Mouse (Mus musculus) liver, embryonic 12.5 days (tissue): ENCODE data around the gene Slc9a3r2. TPM values are rescaled to one million over a fixed set of nuclear protein-coding genes. Genes with fewer than 3 reads are reported as not detected.

Source experiments
- ATAC-seq: fragments of 200-750 bp; cut with Nextera tagmentation; 2 replicates; pipeline ENCODE4 v1.8.0; 2017; ENCODE audit warnings: moderate number of reproducible peaks, mild to moderate bottlenecking, moderate library complexity
- H3K27ac ChIP-seq: fragments of 300-500 bp; sonication (generic); 2 replicates; pipeline ENCODE4 v1.5.1; 2016; ENCODE audit warnings: mild to moderate bottlenecking
- H3K27me3 ChIP-seq: fragments of 300-500 bp; sonication (generic); replicated peaks from 2 replicates; pipeline ENCODE4 v1.6.1; 2016; ENCODE audit warnings: mild to moderate bottlenecking, moderate library complexity
- H3K36me3 ChIP-seq: fragments of 300-500 bp; sonication (generic); 2 replicates; pipeline ENCODE4 v1.6.1; 2016; ENCODE audit warnings: mild to moderate bottlenecking, moderate library complexity
- H3K4me1 ChIP-seq: fragments of 300-500 bp; sonication (generic); 2 replicates; pipeline ENCODE4 v1.6.1; 2016
- H3K4me2 ChIP-seq: fragments of 300-500 bp; sonication (generic); 2 replicates; pipeline ENCODE4 v1.6.1; 2016; ENCODE audit warnings: mild to moderate bottlenecking, moderate library complexity
- H3K4me3 ChIP-seq: fragments of 300-500 bp; sonication (generic); 2 replicates; pipeline ENCODE4 v1.5.1; 2016; ENCODE audit warnings: mild to moderate bottlenecking, moderate library complexity
- H3K9ac ChIP-seq: fragments of 300-500 bp; sonication (generic); 2 replicates; pipeline ENCODE4 v1.6.1; 2016; ENCODE audit warnings: mild to moderate bottlenecking, moderate library complexity
- H3K9me3 ChIP-seq: fragments of 300-500 bp; sonication (generic); replicated peaks from 2 replicates; pipeline ENCODE4 v1.6.1; 2016; ENCODE audit warnings: mild to moderate bottlenecking, moderate library complexity
- WGBS: fragments of 180-500 bp; shearing (Covaris S2); methylation state at CpG from one replicate; pipeline ENCODE4 v1.1.7; 2016; ENCODE audit not compliant: insufficient replicate concordance; 5-methylcytosine and 5-hydroxymethylcytosine counted together
- microRNA-seq: library from miRNA; unstranded; fragments of <30 nt; microRNA quantifications from one replicate; pipeline ENCODE4, GENCODE M21; 2017
- polyA plus RNA-seq: library from polyadenylated mRNA; unstranded; fragments of >200 nt; fragmentation: Nextera tagmentation; extraction: Ambion mirVana; gene quantifications from 2 replicates; pipeline ENCODE4 v1.2.1, GENCODE M21; 2016

Slc9a3r2 gene
- polyA plus RNA-seq, 1 experiment from 2014 or later = 15.2 TPM

DNA sequence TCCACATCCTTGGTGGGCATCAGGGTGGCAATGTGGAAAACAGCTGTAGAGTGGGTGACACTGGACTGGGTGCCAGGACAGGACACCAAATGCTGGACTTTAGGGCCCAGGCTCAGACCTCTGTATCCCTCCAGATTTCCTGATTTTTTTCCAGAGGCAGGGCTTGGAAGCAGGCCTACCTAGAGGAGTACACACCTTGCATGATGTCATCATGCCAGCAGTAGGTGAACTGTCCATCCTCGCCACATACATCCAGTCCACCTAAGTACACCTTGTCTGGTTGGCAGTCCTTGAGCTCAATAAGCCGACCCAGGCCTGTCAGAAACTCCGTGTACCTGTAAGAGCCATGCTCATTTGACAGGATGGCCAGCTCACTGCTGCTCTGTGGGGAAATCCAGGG is 52.1 kb downstream of the Slc9a3r2 start:
- H3K27ac ChIP-seq = no peak overlapping the region
- no peaks in the 10 kb centered on the region for H3K4me1 ChIP-seq
- peaks cover 100% of the 10 kb centered on the region for H3K36me3 ChIP-seq
- no peak overlapping the region for H3K4me3 ChIP-seq
- 78% methylated on average over 3 of the region's 3 CpGs for WGBS
- no peak overlapping the region for H3K9ac ChIP-seq
- H3K9me3 ChIP-seq = no peaks in the 10 kb centered on the region
- no peaks in the 10 kb centered on the region for H3K27me3 ChIP-seq
- ATAC-seq = no peak
- no peak overlapping the region for H3K4me2 ChIP-seq

DNA sequence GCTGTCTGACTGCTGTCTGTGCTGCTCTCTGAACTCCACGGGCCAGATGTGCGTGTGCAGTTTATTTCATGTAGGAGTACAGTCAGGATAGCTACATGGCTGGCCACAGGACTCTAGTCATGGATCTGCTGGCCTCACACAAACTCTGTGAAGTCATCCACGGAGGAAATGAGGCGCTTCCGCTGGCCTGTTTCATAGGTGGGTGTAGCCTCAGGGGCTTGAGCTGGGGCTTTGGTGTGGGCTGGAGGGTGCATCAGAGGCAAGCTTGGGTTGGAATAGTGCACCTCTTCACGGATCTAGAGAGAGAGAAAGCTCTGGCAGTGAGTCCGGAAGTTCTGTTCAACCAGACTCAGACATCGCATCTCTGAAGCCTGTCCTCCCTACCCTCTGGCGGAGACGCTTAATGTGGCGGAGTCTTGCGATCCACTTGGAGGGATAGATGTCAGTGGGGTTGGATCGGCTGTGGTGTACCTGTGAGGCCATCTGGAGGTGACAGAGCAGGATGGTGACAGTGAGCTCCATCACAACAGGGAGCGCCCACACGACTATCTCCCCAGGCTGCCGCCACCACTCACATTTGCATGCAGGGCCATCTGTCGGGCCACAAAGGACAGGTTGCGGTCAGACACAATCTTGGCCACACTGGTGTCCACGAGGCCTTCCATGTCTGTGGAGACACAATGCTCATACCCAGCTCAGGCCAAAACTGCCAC is 53.5 kb downstream of the Slc9a3r2 start:
- 83% methylated on average over 19 of the region's 19 CpGs for WGBS
- no peak for ATAC-seq
- Histone ChIP-seq H3K9me3 (no peaks in the 10 kb centered on the region), H3K4me3 (no peak overlapping the region), H3K27ac (no peak overlapping the region), H3K4me2 (no peak overlapping the region), H3K27me3 (no peaks in the 10 kb centered on the region), H3K9ac (no peak overlapping the region), H3K36me3 (peaks cover 99% of the 10 kb centered on the region), H3K4me1 (no peaks in the 10 kb centered on the region)

DNA sequence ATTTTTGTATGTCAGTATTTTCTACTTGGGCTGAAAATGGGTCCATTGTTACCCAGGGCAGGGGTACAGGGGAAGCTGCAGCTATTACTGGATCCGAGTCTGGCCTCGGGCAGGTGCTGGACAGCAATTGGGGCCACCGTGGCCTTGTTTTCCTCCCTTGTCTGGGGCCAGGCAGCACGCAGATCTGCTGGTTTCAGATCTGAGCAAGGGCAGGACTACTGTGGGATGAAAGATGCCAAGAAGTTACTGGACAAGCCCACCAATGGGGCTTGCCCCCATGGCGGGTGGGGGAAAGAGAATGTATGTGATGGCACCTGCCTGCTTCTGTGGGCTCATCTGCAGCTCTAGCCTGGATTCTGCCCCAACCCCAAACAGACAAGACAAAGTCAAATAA is 54.1 kb downstream of the Slc9a3r2 start:
- ATAC-seq = no peak
- H3K4me1 ChIP-seq = no peaks in the 10 kb centered on the region
- H3K4me3 ChIP-seq = no peak overlapping the region
- H3K36me3 ChIP-seq = peaks cover 99% of the 10 kb centered on the region
- no peaks in the 10 kb centered on the region for H3K27me3 ChIP-seq
- H3K9me3 ChIP-seq = no peaks in the 10 kb centered on the region
- no peak overlapping the region for H3K4me2 ChIP-seq
- WGBS = 68% methylated on average over 5 of the region's 5 CpGs
- no peak overlapping the region for H3K9ac ChIP-seq
- no peak overlapping the region for H3K27ac ChIP-seq

DNA sequence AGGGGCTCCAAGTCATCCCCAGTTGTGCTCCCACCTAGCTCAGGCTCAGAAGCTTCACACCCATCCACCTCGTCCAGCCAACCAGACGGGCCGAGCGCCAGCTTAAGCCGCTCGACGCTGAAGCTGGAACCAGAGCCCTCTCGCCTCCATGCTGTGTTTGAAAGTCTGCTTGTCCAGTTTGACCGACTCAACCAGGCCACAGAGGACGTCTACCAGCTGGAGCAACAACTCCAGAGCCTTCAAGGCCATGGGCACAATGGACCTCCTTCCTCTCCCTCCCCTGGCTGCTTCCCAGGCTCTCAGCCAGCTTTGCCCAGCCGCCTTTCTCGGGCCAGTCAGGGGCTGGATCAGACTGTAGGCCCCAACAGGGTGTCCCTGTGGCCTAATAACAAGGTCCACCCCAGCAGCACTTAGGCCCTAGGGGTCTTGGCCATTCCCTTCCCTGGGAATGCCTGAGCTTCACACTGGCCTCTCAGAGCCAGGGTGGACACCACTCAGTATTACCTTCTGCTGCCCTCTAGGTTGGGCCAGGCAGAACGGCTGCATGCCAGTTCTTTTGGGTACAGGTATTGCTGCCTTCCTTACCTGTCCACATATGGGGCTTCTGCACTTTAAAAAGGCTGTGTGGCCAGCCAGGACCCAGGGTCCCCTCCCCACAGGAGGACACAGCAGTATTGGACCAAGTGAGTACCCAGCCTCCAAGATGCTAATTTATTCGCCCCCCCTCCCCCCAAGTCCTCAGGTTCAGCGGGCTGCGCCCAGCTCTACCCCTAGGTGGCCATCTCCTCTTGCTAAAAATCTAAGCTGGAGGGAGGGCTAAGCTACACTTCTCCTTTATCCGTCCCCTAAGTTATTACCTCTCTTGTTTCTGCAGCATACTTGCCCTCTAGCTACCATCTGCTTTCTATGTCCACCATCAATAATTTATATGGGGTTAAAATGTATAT is 54.7 kb downstream of the Slc9a3r2 start:
- no peak overlapping the region for H3K4me3 ChIP-seq
- WGBS = 77% methylated on average over 17 of the region's 17 CpGs
- peaks cover 99% of the 10 kb centered on the region for H3K36me3 ChIP-seq
- H3K4me2 ChIP-seq = no peak overlapping the region
- H3K27me3 ChIP-seq = no peaks in the 10 kb centered on the region
- no peaks in the 10 kb centered on the region for H3K4me1 ChIP-seq
- H3K27ac ChIP-seq = no peak overlapping the region
- H3K9me3 ChIP-seq = no peaks in the 10 kb centered on the region
- ATAC-seq = no peak
- H3K9ac ChIP-seq = no peak overlapping the region

DNA sequence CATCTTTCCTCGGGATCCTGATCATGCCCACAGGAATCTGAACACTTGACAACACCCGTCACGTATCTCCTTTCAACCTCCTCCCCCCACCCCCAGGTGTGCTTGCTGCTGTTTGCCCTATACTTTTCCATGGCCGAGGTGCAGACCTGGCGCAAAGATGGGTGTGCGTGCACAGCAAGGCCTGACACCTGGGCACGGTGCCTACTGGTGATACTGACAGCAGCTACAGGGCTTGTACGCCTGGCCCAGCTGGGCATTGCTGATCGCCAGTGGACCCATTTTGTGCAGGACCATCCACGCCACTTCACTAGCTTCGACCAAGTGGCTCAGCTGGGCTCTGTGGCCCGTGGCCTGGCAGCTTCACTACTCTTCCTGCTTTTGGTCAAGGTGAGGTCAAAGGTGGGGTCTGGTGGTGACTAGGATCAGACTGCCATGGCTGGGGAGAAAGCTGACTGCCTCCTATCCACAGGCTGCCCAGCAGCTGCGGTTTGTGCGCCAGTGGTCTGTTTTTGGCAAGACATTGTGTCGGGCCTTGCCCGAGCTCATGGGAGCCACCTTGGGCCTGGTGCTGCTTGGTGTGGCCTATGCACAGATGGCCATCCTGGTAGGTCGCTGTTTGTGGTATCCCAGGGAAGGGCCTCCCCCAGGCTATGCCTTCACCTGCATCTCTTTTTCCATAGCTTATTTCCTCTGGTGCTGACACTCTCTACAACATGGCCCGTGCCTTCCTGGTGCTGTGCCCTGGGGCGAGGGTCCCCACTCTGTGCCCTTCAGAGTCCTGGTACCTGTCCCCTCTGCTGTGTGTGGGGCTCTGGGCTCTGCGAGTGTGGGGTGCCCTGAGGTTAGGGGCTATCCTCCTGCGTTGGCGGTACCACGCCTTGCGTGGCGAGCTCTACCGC is 55.9 kb downstream of the Slc9a3r2 start:
- Histone ChIP-seq H3K4me1 (no peaks in the 10 kb centered on the region), H3K27me3 (no peaks in the 10 kb centered on the region), H3K27ac (no peak overlapping the region), H3K4me3 (no peak overlapping the region), H3K36me3 (peaks cover 91% of the 10 kb centered on the region), H3K9me3 (no peaks in the 10 kb centered on the region), H3K4me2 (no peak overlapping the region), H3K9ac (no peak overlapping the region)
- WGBS = 86% methylated on average over 26 of the region's 26 CpGs
- ATAC-seq = no peak

DNA sequence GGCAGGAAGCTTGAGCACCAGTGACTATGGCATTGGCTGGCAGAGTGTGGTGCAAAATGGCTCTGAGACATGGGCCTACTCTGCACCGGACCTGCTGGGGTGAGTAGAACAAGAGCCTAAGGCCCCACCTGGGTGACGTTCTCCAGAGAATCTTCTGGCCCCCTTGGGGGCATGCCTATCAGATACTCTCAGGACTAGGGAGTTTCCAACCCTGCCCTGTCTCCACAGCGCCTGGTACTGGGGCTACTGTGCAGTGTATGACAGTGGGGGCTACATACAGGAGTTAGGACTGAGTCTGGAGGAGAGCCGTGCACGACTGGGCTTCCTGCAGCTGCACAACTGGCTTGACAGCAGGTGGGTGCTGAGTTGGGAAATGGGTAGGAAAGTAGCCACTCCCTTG is 56.9 kb downstream of the Slc9a3r2 start:
- Histone ChIP-seq H3K36me3 (peaks cover 87% of the 10 kb centered on the region), H3K4me3 (no peak overlapping the region), H3K9me3 (no peaks in the 10 kb centered on the region), H3K9ac (no peak overlapping the region), H3K27me3 (no peaks in the 10 kb centered on the region), H3K4me1 (no peaks in the 10 kb centered on the region), H3K27ac (no peak overlapping the region), H3K4me2 (no peak overlapping the region)
- peak; percentile 14; the same call in 1 of the 2 replicates for ATAC-seq
- 74% methylated on average over 5 of the region's 5 CpGs for WGBS

DNA sequence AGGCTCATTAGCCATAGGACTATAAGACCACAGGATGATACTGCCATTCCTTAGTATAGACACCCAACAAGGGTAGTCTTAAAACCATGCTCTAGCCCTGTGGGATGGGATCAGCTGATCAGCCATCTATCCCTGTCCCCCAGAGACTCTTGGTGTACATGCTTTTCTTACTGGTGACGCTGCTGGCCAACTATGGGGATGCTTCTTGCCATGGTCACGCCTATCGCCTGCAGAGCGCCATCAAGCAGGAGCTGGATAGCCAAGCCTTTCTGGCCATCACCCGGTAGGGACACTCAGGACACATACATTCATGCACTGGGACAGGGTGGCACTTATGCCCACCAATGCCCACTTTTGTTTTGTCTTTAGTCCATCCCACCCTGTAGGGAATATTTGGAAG is 58.4 kb downstream of the Slc9a3r2 start:
- Histone ChIP-seq H3K36me3 (peaks cover 85% of the 10 kb centered on the region), H3K27ac (no peak overlapping the region), H3K4me2 (no peak overlapping the region), H3K27me3 (no peaks in the 10 kb centered on the region), H3K4me1 (no peaks in the 10 kb centered on the region), H3K4me3 (no peak overlapping the region), H3K9me3 (no peaks in the 10 kb centered on the region), H3K9ac (no peak overlapping the region)
- 88% methylated on average over 5 of the region's 5 CpGs for WGBS
- ATAC-seq = no peak

DNA sequence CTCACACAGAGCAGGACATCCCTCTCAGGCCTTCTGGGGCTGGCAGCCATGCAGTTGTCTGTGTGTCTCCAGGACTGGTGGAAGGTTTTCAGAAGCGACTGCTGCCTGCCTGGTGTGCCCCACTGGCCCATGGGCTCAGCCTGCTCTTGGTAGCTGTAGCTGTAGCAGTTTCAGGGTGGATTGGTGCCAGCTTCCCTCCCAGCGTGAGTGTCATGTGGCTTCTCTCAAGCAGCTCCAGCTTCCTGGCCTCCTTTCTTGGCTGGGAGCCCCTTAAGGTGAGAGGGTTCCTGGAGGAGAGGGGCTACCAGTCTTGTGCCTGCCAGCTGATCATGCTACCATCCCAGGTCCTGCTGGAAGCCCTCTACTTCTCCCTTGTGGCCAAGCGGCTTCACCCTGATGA is 59.2 kb downstream of the Slc9a3r2 start:
- 72% methylated on average over 3 of the region's 3 CpGs for WGBS
- Histone ChIP-seq H3K4me3 (no peak overlapping the region), H3K36me3 (peaks cover 84% of the 10 kb centered on the region), H3K4me2 (no peak overlapping the region), H3K9ac (no peak overlapping the region), H3K9me3 (no peaks in the 10 kb centered on the region), H3K27ac (no peak overlapping the region), H3K27me3 (no peaks in the 10 kb centered on the region), H3K4me1 (no peaks in the 10 kb centered on the region)
- ATAC-seq = no peak

Small RNA genes within 50 kb of the gene (microRNA-seq; reads per million reads assigned to microRNA genes)
- not detected for gene Gm24589

Other genes starting within 250 kb of the Slc9a3r2 start
- gene Rnps1, start 235.8 kb downstream of the Slc9a3r2 start, polyA plus RNA-seq = 195 and 204 TPM in 2 replicates
- gene Eci1, start 223.7 kb downstream of the Slc9a3r2 start, polyA plus RNA-seq = 92.1 and 100 TPM in 2 replicates
- 0.70 and 0.96 TPM in 2 replicates for gene Dnase1l2, start 207.2 kb downstream of the Slc9a3r2 start, polyA plus RNA-seq
- gene E4f1, start 180.0 kb downstream of the Slc9a3r2 start, polyA plus RNA-seq = 19.2 and 20.7 TPM in 2 replicates
- gene Pgp, start 179.9 kb downstream of the Slc9a3r2 start, polyA plus RNA-seq = 99.5 and 101 TPM in 2 replicates
- 0.18 TPM in 1 of 2 replicates, not detected in the other for gene Bricd5, start 176.4 kb downstream of the Slc9a3r2 start, polyA plus RNA-seq
- 17.2 and 19.4 TPM in 2 replicates for gene Mlst8, start 171.2 kb downstream of the Slc9a3r2 start, polyA plus RNA-seq
- 0.14 and 0.32 TPM in 2 replicates for gene Caskin1, start 161.7 kb downstream of the Slc9a3r2 start, polyA plus RNA-seq
- gene Traf7, start 122.4 kb downstream of the Slc9a3r2 start, polyA plus RNA-seq = 52.2 and 55.4 TPM in 2 replicates
- 1.3 and 1.9 TPM in 2 replicates for gene Rab26, start 116.1 kb downstream of the Slc9a3r2 start, polyA plus RNA-seq
- gene Pkd1, start 100.5 kb downstream of the Slc9a3r2 start, polyA plus RNA-seq = 6.0 and 6.5 TPM in 2 replicates
- 30.8 and 35.0 TPM in 2 replicates for gene Tsc2, start 17.7 kb downstream of the Slc9a3r2 start, polyA plus RNA-seq
- 11.3 and 12.4 TPM in 2 replicates for gene Nthl1, start 17.6 kb downstream of the Slc9a3r2 start, polyA plus RNA-seq
- 0.33 TPM in 1 of 2 replicates, not detected in the other for gene Npw, start 8.1 kb upstream of the Slc9a3r2 start, polyA plus RNA-seq
- gene Zfp598, start 19.4 kb upstream of the Slc9a3r2 start, polyA plus RNA-seq = 19.7 and 20.4 TPM in 2 replicates
- gene Syngr3, start 39.6 kb upstream of the Slc9a3r2 start, polyA plus RNA-seq = 0.06 and 0.27 TPM in 2 replicates
- 51.4 and 52.5 TPM in 2 replicates for gene Gfer, start 45.8 kb upstream of the Slc9a3r2 start, polyA plus RNA-seq
- gene Noxo1, start 45.9 kb upstream of the Slc9a3r2 start, polyA plus RNA-seq = 0.51 and 0.58 TPM in 2 replicates
- 65.4 and 71.8 TPM in 2 replicates for gene Tbl3, start 57.3 kb upstream of the Slc9a3r2 start, polyA plus RNA-seq
- 0.19 and 0.46 TPM in 2 replicates for gene Rnf151, start 67.7 kb upstream of the Slc9a3r2 start, polyA plus RNA-seq
- 1,444 and 1,454 TPM in 2 replicates for gene Rps2, start 67.8 kb upstream of the Slc9a3r2 start, polyA plus RNA-seq
- 233 and 239 TPM in 2 replicates for gene Ndufb10, start 74.2 kb upstream of the Slc9a3r2 start, polyA plus RNA-seq
- gene Rpl3l, start 77.5 kb upstream of the Slc9a3r2 start, polyA plus RNA-seq = not detected in 2 replicates
- 20.8 and 21.6 TPM in 2 replicates for gene Msrb1, start 86.3 kb upstream of the Slc9a3r2 start, polyA plus RNA-seq
- not detected in 2 replicates for gene Hs3st6, start 102.7 kb upstream of the Slc9a3r2 start, polyA plus RNA-seq
- 1.5 TPM in 2 replicates for gene Meiob, start 154.0 kb upstream of the Slc9a3r2 start, polyA plus RNA-seq
- 61.1 and 64.8 TPM in 2 replicates for gene Hagh, start 189.8 kb upstream of the Slc9a3r2 start, polyA plus RNA-seq
- gene Fahd1, start 200.0 kb upstream of the Slc9a3r2 start, polyA plus RNA-seq = 34.2 and 34.6 TPM in 2 replicates
- gene Igfals, start 215.7 kb upstream of the Slc9a3r2 start, polyA plus RNA-seq = 5.3 and 5.4 TPM in 2 replicates
- gene Nubp2, start 236.0 kb upstream of the Slc9a3r2 start, polyA plus RNA-seq = 97.7 and 108 TPM in 2 replicates
- 37.5 and 40.0 TPM in 2 replicates for gene Spsb3, start 236.3 kb upstream of the Slc9a3r2 start, polyA plus RNA-seq
- 20.3 and 21.4 TPM in 2 replicates for gene Eme2, start 244.8 kb upstream of the Slc9a3r2 start, polyA plus RNA-seq
- 101 and 106 TPM in 2 replicates for gene Mrps34, start 244.8 kb upstream of the Slc9a3r2 start, polyA plus RNA-seq
- gene Nme3, start 246.2 kb upstream of the Slc9a3r2 start, polyA plus RNA-seq = 67.9 and 68.8 TPM in 2 replicates